Mouse (Mus musculus) brain, embryonic 14.5 days (tissue): ENCODE results near the gene Rbm6.

Experiments
- CTCF ChIP-seq: fragments of 200-500 bp; IDR thresholded peaks from 2 replicates; pipeline ENCODE4 v1.5.1; 2012; ENCODE audit warnings: inconsistent platforms, mild to moderate bottlenecking, moderate library complexity, borderline replicate concordance; ENCODE audit not compliant: insufficient read depth, insufficient read length; ENCODE audit errors: extremely low read depth
- POLR2A ChIP-seq: fragments of 200-500 bp; IDR thresholded peaks from 2 replicates; pipeline ENCODE4 v1.6.1; 2012; ENCODE audit warnings: mild to moderate bottlenecking, inconsistent platforms, borderline replicate concordance; ENCODE audit not compliant: poor library complexity, insufficient read depth, insufficient read length, severe bottlenecking; ENCODE audit errors: extremely low read depth

DNA sequence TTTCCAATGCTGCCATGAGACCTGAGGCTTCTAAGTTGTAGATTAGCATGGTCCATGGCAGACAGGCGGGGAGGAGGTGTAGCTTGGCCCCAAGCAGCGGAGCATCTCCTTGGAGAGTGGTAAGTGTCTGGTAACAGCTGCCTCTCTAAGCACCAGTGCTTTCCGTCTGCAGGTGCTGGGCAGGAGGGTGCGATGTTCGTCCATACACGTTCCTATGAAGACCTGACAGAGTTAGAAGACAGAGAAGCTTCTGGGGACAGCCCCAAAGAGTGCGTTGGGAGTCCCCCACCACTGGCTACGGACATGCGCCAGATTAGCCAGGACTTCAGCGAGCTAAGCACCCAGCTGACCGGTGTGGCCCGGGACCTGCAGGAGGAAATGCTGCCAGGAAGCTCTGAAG lies 26.8 kb upstream of the Rbm6 start:
- no peak for TF ChIP-seq POLR2A
- TF ChIP-seq CTCF, result no peak
